Mouse (Mus musculus) Muller cell, postnatal 12 days (primary cell): ENCODE data around the gene Fbxo27.

Experiments
- DNase-seq: peaks from one replicate; pipeline ENCODE4 v3.0.0-alpha.2; 2015; ENCODE audit errors: inconsistent ontology term

The Fbxo27 gene

DNA sequence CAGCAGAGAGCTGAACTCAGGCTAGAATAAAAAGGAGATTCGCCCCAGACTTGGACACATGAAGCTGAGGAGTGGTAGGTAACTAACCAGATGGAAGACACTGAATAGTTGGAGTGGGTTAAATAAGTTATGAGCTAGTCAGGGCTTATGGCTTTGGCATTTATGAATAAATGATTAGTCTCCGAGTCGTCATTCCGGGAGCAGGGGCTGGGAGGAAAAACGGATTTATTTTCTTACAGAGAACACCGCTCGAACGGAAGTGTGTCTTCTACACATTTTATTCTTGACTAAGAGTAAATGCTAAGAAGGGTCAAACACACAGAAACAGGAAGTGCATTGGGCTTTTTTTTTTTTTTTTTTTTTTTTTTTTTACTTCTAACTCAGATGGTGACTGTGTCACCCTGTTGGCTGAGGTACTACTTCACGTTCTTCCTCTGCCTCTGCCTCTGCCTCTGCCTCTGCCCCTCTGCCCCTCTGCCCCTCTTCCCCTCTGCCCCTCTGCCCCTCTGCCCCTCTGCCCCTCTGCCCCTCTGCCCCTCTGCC lies 10.0 kb downstream of the Fbxo27 start:
- no peak for DNase-seq

DNA sequence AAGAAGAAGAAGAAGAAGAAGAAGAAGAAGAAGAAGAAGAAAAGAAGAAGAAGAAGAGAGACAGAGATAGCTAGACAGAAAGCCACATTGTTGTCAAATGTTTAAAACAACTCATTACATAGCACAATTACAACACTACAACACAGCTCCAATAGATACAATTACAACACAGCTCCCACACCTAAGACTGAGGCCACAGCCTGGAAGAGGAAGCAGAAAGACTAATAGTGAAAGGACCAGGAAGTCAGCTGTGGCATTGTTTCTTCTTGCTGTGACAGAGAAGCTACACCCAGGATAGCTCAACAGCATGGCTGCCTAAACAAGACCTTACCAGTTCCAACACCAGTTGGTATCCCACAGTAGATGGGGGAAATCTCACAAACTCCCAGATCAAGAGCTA lies 16.8 kb downstream of the Fbxo27 start:
- DNase-seq, result no peak

DNA sequence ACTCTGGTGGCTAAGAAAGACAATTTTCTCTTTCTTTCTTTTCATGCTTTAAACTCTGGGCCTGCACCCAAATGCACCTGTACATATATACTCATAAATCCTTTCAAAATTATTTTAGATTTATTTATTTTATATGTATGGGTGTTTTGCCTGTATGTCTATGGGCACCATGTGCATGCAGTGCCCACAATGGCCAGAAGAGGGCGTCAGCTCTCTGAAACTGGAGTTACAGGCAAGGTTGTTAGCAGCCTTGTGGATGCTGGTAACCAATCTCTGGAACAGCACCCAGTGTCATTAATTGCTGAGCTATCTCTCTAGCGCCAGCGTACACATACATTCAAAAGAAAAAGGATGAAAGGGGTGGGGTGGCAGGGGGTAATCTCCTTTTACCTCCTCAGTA lies 18.3 kb downstream of the Fbxo27 start:
- no peak for DNase-seq

DNA sequence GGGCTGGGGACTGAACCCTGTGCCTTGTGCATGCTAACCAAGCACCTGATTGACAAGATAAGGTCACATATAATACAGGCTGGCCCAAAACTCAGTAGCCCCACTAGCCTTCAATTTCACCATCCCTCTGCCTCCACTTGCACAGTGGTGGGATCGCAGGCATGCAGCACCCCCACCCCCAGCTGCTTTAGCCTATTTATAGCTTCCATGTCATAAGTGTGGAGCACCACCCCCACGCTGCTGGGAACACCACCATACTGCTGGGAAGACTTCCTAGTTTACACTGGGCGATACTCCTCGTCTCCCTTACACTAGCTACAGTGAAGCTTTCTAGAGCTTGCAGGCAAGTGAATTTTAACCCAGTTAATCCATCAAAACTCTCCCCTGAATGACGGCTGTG lies 22.0 kb downstream of the Fbxo27 start:
- no peak for DNase-seq

DNA sequence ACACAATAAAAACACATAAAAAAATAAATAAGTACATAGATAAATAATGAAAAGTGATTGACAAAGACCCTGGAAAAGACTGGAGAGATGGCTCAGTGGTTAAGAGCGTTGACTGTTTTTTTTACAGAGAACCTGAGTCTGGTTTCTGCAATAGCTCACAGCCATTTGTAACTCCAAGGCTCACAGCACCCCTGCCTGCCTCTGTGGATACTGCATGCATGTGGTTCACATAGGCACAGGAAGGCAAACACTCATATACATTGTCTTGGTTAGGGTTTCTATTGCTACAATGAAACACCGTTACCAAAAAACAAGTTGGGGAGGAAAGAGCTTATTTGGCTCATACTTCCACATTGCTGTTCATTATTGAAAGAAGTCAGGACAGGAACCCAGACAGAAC lies 22.9 kb downstream of the Fbxo27 start:
- DNase-seq, result no peak

DNA sequence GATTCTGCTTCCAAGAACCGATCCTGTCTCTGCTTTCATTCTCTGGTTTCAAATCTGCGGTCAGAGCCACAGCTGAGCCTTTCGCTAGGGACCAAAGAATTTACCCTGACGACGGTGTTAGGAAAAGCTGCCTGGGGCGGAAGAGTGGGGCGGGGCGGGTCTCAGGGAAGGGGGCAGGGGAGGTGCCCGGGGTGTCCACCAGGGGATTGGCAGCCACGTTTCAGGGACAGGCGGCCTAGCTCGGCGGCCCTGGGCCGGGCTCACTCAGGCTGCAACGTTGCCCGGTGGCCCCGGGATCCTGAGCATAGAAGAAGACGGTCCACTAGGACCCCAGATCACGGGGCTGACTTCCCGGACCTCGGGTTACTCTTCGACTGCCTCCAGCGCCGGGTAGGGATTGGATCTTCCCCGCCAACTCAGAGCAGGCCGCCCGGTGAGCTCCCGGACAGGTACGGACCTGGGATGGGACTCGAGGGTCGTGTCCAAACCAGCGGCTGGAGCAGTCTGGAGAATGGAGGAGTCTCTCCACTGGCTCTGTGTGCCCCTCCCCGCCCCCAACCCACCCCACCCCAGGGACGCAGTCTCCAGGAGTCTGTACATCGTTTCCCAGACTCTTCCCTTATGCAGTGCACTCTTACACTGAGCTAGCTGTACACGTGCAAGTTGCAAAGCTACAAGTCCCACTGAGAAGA lies 24.1 kb downstream of the Fbxo27 start, which contains the start of gene Fbxo17:
Gene Fbxo17, plus strand, starts transcription at position 215 of the 692 bp plus-strand sequence.
- peak; percentile 93 for DNase-seq

DNA sequence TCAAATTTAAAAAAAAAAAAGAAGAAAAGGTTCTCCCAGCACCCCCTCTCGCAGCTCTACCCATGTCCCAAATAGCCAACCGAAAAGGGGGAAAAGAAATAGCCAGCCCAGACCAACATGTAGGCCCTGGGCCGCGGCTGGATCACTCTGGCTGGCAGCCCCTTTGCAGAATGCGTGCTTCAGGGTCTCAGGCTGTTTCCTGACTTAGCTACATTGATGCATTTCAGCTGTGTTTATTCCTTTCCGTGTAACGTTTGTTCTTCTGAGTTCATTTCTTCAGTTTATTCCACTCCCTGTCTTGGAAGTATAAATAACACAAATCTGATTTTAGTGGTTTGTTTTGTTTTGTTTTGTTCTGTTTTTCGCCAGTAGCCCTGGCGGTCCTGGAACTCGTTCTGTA lies 25.1 kb downstream of the Fbxo27 start:
- no peak for DNase-seq

DNA sequence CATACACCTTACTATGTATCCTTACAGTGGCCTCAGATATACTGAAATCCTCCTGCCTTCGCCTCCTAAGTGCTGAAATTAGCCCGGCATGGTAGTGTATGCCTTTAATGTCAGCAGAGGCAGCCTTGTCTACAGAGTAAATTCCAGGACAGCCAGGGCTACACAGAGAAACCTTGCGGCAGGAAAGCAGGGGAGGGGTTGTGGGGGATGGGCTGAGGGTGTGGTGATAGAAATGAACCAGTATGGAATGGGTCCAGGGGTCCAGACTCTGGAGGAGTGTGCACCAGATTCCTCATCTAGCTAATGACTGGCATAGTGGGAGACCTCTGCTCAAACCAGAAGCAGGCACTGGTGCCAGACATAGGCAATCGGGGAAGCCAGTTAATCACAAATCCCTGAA lies 26.5 kb downstream of the Fbxo27 start:
- DNase-seq, result no peak

DNA sequence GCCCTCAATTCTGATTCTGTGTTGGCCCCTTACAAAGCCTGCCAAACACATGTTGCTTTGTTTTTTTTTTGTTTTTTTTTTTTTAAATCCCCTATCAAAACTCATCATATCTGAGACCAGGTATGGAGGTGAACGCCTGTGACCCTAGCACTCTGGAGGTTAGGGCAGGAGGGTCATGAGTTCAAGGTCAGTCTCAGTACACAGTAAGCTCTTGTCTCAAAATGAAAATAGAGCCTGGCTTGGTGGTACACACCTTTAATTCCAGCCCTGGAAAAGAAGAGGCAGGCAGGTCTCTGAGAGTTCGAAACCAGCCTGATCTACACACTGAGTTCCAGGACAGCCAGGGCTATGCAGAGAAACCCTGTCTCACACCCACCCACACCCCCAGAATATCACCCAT lies 27.0 kb downstream of the Fbxo27 start:
- no peak for DNase-seq

DNA sequence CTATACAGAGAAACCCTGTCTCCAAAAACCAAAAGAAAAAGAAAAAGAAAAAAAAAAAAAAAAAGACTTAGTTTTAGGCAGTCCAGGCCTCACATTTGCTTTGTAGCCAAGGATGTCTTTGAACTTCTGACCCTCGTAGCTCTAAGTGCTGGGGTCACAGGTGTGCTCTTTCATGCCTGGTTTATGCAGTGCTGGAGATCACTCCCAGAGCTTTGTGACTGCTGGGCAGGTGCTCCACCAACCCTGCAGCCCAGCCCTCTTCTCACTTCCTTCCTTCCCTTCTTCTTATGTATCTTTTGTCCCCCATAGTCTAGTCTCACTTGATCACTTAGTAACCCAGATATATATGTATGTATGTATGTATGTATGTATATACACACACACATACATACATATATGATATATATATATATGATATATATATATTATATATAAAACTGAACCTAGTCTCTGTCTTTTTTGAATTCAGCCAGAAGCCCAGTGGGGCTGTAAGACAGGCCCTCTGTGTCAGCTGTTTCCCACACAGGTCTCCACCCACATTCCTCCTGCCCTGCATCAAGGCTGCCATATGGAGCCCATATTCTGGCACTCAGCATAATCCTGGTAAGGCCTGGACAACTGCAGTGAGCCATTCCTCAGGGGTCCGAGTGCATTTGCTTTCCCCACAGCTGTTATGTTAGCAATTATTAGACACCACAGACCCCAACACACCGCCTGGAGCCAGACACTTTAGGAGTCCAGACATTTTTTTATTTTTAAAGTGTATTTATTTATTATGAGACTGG lies 28.3 kb downstream of the Fbxo27 start:
- no peak for DNase-seq

DNA sequence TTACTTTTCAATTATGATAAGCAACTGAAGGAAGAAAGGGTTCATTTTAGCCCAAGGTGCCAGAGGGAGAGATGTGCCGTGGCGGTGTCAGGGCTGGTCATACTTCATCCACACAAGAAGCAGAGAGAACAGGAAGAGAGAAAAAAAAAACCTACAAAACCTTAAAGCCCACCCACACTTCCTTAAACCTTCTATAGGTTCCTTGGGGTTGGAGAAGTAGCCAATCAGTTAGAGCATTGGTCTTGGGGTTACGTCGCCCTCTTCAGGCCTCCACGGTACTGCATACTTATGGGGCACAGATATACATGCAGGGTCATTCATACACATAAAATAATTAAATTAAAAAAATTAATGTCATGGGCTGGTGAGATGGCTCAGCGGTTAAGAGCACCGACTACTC lies 29.4 kb downstream of the Fbxo27 start:
- DNase-seq, result no peak

DNA sequence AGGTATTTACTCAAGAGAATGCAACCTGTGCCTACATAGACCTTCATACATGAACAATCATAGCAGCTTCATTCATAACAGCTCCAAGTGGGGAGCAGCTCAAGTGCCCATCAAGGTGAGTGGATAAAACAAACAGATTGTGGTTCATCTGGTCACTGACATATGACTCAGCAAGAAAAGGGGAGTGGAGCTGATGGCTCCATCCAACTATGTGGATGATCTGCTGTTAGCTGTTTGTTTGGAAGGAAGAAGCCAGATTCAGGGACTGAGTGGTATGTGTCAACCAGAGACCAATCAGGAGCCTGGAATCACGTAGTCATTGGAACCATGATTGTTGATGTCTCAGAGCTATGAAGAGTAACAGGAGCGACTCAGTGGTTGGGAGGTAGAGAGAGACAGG lies 32.0 kb downstream of the Fbxo27 start:
- DNase-seq, result no peak

DNA sequence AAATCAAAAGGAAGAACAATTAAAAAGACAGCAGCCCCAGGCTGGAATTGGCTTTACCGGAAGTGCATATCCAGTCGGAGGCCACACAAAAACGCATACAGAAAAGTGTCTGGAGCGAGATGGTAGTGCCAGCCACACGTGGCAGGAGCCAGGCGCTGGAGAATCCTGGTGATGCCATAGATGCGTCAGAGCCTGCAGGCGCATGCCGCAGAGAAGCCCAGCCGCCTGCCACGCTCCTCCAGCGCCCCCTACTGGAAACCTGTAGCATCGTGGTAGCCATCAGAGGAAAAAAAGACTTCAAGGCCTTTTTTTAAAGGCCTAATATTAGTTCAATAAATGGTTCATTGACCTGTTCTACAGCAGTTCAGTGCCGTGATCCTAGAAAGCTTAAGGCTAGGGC lies 34.0 kb downstream of the Fbxo27 start:
- peak; percentile 75 for DNase-seq

DNA sequence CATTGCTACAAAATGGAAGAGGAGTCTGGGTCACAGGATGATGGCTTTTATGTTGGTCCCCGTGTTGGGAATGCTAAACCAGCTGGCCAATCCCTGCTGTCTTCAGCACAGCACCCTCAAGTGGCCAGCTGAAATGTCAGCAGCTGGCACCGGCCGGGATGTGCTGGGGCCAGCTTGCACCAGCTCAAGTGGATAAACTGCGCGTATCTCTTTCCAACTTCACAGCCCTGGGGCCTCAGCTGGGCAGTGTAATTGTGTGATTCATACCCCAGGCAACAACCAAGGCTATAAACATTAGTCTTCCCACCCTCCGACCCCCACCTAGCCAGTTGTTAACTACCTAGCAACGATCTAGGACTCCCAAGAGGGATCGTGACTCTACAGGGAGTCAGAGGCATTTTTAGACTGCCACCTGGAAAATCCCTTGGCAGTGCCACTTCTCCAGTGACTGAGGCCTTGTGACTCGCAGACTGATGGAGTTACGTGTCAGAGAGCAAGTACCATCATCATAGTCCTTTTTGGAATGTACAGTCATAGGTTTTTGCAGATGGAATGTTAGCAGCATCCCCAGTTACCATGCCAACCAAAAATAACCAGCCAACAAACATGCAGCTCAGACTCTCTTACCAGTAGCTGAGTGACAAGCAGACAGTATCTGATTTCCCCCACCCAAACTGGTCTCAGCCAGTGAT lies 35.1 kb downstream of the Fbxo27 start:
- DNase-seq, result peak; percentile 79

DNA sequence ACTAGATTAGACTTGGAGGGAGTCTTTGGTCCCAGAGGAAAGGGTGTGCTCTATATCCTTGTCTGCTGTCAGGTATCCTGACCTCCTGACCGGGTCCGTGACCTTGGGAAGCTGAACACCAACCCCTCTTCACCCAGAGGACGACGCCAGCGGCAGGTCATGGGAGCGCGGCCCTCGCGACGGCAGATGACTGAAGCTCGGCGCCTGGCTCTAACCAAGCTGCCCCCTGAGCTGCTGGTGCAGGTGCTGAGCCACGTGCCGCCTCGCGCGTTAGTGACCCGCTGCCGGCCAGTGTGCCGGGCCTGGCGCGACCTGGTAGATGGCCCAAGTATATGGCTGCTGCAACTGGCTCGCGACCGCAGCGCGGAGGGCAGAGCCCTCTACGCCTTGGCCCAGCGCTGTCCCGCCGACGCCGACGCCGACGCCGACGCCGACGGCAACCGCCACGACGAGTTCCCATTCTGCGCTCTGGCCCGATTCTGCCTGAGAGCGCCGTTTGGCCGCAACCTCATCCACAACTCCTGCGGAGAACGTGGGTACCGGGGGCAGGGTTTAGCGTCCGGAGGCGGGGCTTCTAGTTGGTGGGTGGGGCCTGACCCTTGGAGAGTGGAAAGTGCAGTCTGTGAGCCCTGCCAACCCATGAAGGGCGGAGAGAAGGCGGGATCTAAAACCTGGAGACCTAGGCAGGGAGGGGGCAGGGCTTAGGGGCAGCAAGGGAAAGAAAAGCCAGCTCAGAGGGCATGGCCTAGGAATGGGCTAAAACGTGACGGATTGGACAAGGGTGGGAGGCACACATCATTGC lies 39.9 kb downstream of the Fbxo27 start:
- DNase-seq, result peak; percentile 88

DNA sequence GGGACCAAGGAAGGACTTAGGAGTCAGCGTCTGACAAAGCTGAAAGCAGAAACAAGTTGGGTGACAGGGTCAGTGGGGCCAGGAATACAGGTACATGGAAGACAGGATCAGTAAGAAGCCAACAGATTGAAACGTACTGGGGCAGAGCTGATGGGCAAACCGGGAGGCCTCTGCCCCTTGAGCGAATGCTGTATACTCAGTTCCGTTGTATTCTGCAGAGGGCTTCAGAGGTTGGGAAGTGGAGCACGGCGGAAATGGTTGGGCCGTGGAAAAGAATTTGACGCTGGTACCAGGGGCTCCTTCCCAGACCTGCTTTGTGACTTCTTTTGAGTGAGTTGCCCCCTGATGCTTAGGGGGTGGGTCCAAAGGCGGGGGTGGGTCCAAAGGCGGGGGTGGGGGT lies 40.6 kb downstream of the Fbxo27 start:
- DNase-seq, result no peak

DNA sequence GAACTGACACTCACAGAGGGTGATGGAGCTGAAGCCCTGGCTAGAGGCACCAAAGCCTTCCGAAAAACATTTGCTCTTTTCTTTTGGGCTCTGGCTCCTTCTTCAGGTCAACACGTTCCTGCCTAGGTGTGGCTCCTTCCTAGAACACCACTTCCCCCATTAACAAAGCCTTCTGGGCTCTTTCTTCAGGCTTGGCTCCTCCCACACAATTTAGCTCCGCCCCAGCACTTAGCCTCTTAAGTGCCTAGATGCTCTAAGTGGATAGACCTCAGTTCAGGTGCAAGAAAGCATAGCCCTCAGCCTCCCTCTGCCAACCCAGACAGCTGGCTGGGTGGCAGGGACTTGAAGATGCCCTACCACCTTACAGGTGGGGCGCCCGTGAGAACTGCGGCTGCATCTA lies 43.1 kb downstream of the Fbxo27 start:
- DNase-seq, result no peak

DNA sequence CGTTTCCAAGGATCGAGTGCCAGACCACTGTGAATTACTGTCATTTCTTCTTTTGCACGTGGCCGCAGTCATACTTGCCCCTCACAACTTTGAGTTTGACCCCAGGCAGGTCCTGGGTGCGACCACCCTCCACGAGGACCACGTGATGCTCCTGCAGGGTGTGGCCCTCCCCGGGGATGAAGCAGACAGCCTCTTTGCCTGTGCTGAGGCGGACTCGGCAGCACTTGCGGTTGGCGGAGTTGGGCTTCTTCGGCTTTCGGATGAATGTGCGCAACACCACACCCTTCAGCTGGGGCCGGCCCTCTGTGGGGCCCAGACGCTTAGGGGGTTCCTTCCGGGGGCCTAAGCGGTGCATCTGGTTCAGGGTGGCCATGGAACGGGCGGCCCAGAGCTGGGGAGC lies 47.2 kb downstream of the Fbxo27 start:
- DNase-seq, result no peak

DNA sequence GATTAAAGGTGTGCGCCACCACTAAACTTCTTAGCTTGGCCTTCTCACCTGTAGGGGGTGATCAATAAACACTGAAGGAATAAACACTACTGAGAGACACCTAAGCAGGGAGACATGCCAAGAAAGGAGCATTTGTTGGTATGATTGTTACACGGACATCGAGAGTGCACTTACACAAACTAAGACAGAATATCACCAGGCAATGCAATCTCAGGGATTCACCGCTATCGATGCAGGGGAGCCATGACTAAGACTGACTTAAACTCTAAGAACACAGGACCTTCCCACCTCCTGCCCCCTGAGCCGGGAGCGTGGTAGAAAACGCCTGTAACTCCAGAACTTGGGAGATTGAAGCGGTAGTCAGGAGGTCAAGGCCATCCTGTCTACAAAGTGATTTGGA lies 48.3 kb downstream of the Fbxo27 start:
- DNase-seq, result no peak

DNA sequence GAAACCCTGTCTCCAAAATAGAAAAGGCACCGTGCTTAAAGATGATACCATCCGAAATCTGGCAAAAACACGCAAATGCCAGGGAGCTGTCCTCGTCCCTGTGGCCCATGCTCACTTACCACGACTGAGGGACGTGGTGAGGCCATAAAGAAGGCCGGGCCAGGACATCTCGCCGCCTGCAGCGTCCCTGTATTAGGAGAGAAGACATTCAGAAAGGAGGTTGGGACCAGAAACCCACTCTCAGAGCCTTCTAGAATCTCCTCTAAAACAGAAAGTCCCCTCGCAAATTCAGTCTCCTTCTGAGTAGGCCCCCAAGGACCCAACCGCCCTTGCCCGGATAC lies 48.7 kb downstream of the Fbxo27 start:
- no peak for DNase-seq

DNA sequence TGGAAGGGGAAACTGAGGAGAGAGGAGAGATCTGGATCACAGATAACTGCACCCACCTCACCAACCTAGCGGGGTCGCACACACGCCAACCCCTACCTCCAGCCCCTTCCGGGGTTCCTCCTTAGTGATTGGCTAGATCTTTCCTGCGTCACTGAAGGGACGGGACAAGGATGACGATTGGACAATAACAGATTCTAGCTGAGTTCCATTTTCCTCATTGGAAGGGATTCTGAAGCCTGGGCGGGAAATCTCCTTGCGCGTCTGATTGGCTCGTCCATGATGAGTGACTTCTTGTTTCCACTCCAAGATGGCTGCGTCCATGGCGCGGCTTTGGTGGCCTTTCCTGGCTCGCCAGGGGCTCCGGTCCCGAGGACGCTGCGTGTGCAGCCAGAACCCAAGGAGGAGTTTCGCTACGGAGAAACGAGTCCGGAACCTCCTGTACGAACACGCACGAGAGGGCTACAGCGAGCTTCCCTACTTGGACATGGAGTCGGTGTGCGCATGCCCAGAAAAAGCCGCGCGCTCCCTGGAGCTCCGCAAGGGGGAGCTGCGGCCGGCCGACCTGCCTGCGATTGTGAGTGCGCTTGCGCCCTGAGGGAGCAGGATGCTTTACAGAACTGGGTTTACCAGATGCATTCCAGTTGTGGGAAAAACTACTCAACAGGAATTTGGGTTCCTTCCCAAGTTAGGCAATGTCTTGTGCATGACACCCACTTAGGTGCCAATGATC lies 49.2 kb downstream of the Fbxo27 start, which contains the start of the genes Mrps12 and Sars2:
Gene Mrps12, minus strand, starts transcription at position 112 of the 730 bp plus-strand sequence.
Gene Sars2, plus strand, starts transcription at position 284 of the 730 bp plus-strand sequence.
- peak; percentile 99 for DNase-seq
